Mouse (Mus musculus): ENCODE results near the gene Tgfbr3.

The Tgfbr3 gene

GRCm38 (mm10) chr5:107173483-107173882, 115.9 kb downstream of the Tgfbr3 start:
- no peak for DNase-seq (ENCODE audit: low spot score)

- no peak for DNase-seq (ENCODE audit: low spot score)
These were observed 117.6 kb downstream of the Tgfbr3 start for GRCm38 (mm10) chr5:107171861-107172260.

GRCm38 (mm10) chr5:107169796-107170195, 119.6 kb downstream of the Tgfbr3 start:
- DNase-seq (ENCODE audit: low spot score) = no peak

- peak; percentile 64 for DNase-seq (ENCODE audit: low spot score)
These were observed 121.5 kb downstream of the Tgfbr3 start for GRCm38 (mm10) chr5:107167872-107168300.

- no peak for DNase-seq (ENCODE audit: low spot score)
These were observed 122.1 kb downstream of the Tgfbr3 start for GRCm38 (mm10) chr5:107167373-107167772.

DNA sequence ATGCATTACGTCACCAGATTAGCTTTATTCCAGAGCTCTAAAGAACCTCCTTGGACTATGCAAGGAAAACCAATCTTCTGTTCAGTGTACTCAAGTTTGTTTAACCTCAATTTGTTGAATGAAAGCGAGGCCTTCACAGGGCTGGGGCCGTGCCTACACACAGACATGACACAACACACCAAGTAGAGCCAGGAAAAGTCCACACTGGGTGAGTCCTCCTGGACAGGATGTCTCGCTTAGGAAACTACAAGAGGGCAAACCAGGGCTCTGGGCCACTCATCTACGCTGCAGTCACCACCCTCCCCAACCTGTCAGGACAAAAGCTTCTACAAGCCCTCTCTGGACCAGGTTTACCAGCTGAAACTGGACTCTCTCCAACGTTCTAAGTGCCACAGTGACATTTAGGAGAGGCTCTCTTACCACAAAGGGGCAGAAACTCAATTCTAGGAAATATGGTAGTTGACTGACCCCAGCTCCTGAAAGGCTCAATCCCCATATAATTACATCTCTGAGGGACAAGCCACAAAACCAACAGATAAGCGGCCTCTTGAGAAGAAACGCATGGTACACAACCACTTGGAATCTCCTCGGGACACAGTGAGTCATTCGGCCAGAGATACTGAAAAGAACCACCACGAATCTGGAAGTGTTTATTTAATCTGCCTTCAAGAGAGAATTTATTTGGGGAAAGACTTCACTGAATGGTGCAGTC, 122.6 kb downstream of the Tgfbr3 start:
- DNase-seq (ENCODE audit: low spot score) = peak; percentile 39

DNA sequence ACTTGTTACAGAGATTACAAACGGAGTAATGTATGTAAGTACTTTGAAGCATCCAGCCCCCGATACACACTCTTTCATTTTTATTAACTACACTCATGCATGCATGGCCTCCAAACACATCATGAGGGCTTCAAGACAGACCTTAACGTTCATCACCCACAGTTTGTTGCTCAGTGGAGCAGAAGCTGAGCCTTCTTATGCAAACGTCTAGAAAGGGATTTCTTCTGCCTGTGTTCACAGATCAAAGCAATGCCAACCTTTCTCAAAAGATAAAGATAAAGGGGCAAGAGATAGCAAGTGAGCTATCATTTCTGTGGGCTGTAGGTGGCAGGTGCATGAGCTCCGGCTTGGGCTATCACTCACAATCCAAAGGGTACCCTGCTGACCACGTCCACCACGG, 123.7 kb downstream of the Tgfbr3 start:
- no peak for DNase-seq (ENCODE audit: low spot score)

DNA sequence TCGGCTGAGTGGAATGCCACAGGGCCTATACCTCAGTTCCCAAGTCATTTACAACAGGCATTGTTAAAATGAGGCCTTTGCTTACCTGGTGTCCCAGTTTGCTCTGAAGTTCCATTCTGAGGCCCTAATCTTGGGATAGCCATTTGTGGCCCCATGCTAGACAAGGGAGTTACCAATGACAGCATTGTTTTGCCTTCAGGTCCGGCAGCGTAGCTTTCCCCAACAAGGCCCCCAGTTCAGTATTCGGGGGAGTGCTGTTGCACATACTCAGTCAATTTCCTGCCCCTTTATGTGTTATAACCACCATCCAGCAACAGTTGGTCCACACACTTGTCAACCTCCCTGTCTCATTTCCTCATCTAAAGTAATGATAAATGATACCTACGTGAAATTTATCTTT, 124.2 kb downstream of the Tgfbr3 start:
- no peak for DNase-seq (ENCODE audit: low spot score)

- DNase-seq (ENCODE audit: low spot score) = no peak
These were observed 124.6 kb downstream of the Tgfbr3 start for GRCm38 (mm10) chr5:107164856-107165255.

DNA sequence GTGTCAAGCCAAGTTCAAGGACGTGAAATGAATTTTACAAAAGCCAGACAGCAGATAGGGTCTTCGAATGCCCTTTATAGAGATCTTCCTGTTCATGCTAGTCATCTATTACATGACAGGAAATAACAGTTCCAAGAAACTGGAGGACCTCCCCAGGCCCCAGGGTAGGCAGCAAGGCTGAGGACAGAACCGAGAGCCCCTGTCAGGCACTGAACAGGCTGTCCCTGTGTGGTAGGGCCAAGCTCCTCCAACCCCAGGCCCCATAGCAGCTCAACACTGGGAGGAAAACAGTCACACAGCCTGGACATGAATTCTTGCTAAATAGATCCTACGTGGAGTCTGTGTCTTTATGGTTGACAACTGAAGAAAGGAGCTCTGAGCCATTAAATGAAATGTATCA, 125.3 kb downstream of the Tgfbr3 start:
- DNase-seq (ENCODE audit: low spot score) = no peak

GRCm38 (mm10) chr5:107163336-107163735, 126.1 kb downstream of the Tgfbr3 start:
- DNase-seq (ENCODE audit: low spot score) = no peak

DNA sequence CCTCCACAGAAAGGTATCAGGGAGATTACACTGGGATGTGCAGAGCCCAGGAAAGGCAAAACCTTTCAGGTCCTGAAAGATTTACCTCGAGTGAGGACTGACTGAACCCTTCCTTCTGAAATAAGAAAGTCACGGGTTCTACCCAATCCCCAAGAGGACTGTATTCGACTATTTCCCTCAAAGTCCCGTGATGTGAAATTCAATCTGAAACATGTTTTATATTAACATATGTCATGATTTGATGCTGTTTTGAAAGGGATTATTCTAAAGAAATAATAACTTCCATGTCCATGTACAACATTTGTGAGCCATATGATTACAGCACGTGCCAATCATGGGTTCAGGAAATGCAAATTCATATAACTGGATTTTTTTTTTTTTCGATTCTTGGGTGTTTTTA, 126.6 kb downstream of the Tgfbr3 start:
- DNase-seq (ENCODE audit: low spot score) = no peak

- no peak for DNase-seq (ENCODE audit: low spot score)
These were observed 127.1 kb downstream of the Tgfbr3 start for GRCm38 (mm10) chr5:107162319-107162718.

DNA sequence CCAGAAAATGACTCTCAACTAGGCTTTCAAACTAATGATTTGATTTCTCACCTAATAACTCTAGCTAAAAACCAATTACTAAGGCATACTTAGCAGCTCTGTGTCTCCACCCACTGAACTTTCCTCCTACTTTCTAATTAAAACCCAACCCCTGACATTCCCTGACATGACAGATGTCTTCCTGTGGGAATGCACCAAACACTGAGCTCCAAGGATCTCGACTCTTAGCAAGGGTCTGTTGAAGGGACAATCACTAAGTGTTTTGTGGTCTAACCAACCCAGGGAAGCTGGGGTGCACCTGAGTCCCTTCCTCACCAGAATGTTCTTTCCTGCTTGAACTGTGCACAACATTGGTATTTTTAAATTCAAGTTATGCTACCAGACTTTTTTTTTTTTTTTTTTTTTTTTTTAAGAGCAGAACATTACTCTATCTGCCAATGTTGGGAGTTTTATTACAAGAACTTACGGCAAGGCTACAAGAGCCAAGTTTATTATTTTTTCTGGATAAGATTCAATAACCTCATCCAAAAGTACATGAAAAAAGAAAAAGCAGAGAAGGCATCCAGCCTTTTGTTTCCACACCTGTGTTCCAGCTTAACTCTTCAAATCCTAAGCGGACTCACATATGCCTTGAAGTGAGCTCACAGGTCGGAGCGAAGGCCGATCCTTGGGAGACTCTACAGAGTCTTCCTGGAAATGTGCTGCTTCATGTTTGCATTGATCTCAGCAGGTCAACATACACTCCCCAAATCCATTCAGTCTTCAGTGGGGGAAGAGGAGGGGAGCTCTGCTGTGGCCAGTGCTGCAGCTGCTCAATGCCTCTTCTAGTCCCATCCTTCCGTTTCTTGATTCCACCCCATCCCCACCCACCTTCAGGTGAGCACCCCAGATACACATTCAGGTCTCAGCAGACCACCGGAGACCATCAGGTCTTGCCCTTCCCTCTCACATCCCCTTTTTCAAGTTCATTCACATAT, 129.2 kb downstream of the Tgfbr3 start:
- no peak for DNase-seq (ENCODE audit: low spot score)

DNA sequence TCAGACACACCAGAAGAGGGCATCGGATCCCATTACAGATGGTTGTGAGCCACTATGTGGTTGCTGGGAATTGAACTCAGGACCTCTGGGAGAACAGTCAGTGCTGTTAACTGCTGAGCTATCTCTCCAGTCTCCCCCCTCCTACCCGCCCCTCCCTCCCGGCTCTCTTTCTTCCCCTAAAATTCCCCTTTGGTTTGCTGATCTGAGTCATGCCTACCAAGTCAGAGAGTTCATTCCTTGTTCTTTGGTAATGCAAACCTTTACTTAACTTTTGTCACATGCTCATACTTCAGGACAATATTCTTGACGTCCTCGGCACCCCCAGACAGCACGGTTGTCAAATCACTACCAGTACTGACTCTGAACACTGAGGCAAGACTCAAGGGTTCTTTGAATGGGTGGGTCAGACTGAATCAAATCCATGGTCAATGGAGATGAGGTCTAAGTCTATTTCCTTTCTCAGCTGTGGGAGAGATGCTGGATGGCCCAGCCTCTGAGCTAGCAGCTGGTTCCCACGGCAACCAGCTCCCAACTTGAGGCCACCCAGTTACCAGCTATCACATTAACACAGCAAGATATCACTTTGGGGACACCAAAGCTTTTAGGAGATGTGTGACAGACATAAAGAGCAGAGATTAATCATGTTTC, 130.8 kb downstream of the Tgfbr3 start:
- no peak for DNase-seq (ENCODE audit: low spot score)

- peak; percentile 64 for DNase-seq (ENCODE audit: low spot score)
These were observed 132.0 kb downstream of the Tgfbr3 start for GRCm38 (mm10) chr5:107157384-107157783.

DNA sequence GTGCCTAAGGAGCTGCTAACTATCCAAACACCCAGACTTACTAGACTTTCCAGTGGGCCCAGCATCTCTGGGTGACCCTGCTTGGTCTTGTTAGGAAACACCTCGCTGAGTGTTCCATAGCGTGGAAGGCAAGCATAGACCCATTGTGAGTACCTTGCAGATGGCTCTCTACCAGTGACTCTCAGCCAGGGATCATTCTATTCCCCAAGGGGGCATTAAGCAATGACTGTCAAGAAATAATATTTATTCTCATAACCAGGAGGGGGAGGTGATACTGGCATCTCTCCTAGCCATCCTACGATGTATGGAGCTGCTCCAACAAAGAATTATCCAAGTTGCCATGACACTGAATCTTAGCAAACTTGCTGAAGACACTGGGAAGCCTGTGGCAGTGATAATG, 133.3 kb downstream of the Tgfbr3 start:
- no peak for DNase-seq (ENCODE audit: low spot score)

- DNase-seq (ENCODE audit: low spot score) = no peak
These were observed 136.4 kb downstream of the Tgfbr3 start for GRCm38 (mm10) chr5:107152989-107153388.

- DNase-seq (ENCODE audit: low spot score) = no peak
These were observed 138.1 kb downstream of the Tgfbr3 start for GRCm38 (mm10) chr5:107151320-107151719.

- no peak for DNase-seq (ENCODE audit: low spot score)
These were observed 138.7 kb downstream of the Tgfbr3 start for GRCm38 (mm10) chr5:107150555-107151312.

GRCm38 (mm10) chr5:107147951-107148766, 141.3 kb downstream of the Tgfbr3 start:
- peak; percentile 52 for DNase-seq (ENCODE audit: low spot score)

All from embryo, embryonic 10 days (tissue).